Mouse (Mus musculus): ENCODE measurements around the gene Nkx3-2. TPM values are rescaled to one million over a fixed set of nuclear protein-coding genes. Genes with fewer than 3 reads are reported as not detected.

Nkx3-2 gene
- total RNA-seq (2017) = not detected in 2 replicates

DNA sequence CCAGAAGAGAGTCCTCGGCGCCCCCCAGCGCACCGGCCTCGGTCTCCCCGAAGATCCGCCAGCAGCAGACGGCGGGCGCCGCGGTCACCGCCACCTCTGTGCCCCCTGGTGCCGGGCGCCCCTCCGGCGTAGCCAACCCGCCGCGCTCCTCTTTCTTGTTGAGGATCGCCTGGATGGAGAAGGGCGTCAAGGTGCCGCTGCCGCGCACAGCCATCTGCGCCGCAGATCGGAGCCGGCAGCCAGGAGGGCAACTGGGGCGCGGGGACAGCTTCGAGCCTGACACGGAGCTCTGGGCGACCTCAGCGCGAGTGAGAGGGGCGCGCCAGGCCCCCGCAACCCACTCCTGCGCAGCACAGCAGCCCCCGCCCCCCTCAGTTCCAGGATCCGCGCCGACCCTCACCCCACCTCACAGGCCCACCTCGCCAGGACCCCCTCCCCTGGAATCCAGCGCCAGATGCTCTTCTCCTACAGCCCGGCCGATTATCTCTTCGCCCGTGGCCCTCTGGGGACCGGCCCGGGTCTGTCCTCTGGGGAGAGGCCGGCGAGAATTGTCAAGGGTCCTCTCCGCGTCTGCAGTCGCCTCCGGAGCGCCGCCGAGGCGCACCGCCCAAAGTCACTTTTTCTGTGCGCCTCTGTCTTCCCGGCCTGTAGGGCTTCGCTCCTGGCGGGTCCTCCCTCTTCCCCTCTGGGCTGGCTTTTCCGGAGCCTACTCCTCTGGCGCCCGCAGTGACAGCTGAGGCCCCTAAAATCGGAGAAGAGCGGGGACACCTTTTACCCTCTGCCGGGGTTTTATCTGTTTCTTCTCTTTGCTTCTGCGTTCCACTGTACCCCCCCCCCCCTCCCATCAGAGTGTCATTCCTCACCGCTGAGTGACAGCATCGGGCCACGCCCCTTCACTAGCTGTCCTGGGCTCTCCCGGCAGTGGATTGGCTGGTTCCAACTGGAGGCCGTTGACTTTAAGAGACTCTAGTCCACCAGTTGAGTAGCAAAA lies at the start of gene Nkx3-2:
Gene Nkx3-2, minus strand, starts transcription at position 771 of the 991 bp plus-strand sequence.
- no peak for ATAC-seq (replicated peaks; ENCODE audit: low read depth, poor library complexity, severe bottlenecking)

GRCm38 (mm10) chr5:41812516-41812915 lies 48.2 kb upstream of the Nkx3-2 start:
- ATAC-seq (replicated peaks; ENCODE audit: low read depth, poor library complexity, severe bottlenecking) = no peak

- peak; percentile 81 for ATAC-seq (replicated peaks; ENCODE audit: low read depth, poor library complexity, severe bottlenecking)
Measured at GRCm38 (mm10) chr5:41811279-41811678, 47.0 kb upstream of the Nkx3-2 start.

- no peak for ATAC-seq (replicated peaks; ENCODE audit: low read depth, poor library complexity, severe bottlenecking)
Measured at GRCm38 (mm10) chr5:41807383-41807782, 43.1 kb upstream of the Nkx3-2 start.

GRCm38 (mm10) chr5:41806176-41806575 lies 41.9 kb upstream of the Nkx3-2 start:
- peak; percentile 88 for ATAC-seq (replicated peaks; ENCODE audit: low read depth, poor library complexity, severe bottlenecking)

DNA sequence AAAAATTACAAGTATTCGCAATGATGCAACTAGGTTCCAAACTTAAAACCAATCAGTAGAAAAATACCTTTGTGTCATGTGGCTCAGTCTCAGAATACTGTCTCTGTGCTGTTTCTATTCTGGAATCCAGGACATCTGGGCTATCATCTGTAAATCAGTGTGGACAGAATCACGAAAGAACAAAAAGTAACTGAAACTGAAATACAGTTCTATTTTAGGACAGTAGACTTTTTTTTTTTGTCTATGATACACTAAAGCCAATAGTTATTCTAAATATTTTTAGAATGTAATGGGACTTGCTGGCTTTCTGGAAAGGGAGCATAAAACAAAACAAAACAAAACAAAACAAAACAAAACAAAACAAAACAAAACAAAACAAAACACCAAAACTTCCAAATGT lies 40.8 kb upstream of the Nkx3-2 start:
- ATAC-seq (replicated peaks; ENCODE audit: low read depth, poor library complexity, severe bottlenecking) = no peak

GRCm38 (mm10) chr5:41804643-41805042 lies 40.3 kb upstream of the Nkx3-2 start:
- ATAC-seq (replicated peaks; ENCODE audit: low read depth, poor library complexity, severe bottlenecking) = no peak

GRCm38 (mm10) chr5:41801622-41802021 lies 37.3 kb upstream of the Nkx3-2 start:
- no peak for ATAC-seq (replicated peaks; ENCODE audit: low read depth, poor library complexity, severe bottlenecking)

- no peak for ATAC-seq (replicated peaks; ENCODE audit: low read depth, poor library complexity, severe bottlenecking)
Measured at GRCm38 (mm10) chr5:41794434-41794833, 30.1 kb upstream of the Nkx3-2 start.

GRCm38 (mm10) chr5:41790517-41790916 lies 26.2 kb upstream of the Nkx3-2 start:
- no peak for ATAC-seq (replicated peaks; ENCODE audit: low read depth, poor library complexity, severe bottlenecking)

- no peak for ATAC-seq (replicated peaks; ENCODE audit: low read depth, poor library complexity, severe bottlenecking)
Measured at GRCm38 (mm10) chr5:41788877-41789276, 24.6 kb upstream of the Nkx3-2 start.

GRCm38 (mm10) chr5:41781890-41782289 lies 17.6 kb upstream of the Nkx3-2 start:
- ATAC-seq (replicated peaks; ENCODE audit: low read depth, poor library complexity, severe bottlenecking) = no peak

DNA sequence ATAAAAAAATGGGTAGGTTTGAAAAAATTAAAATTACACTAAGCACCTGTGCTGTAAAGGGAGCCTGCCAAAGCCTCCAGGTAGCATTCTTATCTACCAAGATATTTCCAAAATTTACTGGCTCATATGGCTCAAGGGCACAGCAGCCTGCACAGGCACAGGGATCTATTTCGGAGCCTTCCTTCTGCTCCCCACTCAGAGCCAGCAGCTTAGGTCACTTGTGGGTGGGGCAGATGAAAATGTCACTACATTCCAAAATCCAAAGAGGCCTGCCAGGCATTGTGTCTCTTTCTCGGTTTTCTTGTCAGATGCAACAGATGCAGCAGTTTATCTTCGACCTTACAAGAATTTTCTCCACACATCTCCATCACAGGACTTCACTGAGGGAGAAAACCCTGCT lies 15.7 kb upstream of the Nkx3-2 start:
- no peak for ATAC-seq (replicated peaks; ENCODE audit: low read depth, poor library complexity, severe bottlenecking)

DNA sequence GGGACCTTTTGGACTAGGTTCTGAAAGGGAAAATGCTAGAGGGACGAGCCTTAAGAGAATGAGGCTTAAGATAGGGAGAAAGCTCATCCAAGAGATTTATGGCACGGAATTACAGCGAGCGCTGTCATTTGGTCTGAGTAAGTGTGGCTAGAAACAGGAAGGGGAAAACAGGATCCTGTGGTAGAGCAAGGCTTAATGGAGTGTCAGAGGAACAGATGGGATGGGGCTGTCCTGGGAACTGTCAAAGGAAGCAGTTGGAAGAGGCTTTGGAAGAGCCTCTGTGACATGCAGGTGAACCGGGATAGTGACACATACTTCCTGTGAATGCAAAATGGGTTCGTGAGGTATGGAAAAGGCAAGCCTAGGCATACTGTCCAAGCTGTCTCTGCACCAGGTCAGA lies 11.4 kb upstream of the Nkx3-2 start:
- ATAC-seq (replicated peaks; ENCODE audit: low read depth, poor library complexity, severe bottlenecking) = no peak

DNA sequence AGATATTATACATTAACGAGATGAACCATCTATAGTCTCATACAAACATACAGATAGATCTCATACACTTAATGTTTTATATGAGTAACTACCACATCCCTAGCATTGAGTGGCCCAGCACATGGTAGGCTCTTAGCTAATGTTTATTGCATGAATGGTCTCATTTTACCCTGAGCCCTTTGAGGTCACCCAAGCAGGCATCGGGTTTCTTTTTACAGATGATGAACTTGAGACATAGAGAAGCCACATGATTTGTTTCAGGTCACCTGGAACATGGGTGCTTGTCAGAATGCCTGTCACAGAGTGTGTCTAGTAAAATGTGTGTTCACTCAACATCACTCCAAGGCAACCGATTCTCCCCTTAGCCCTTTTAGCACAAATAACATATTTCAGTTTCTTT lies 11.0 kb upstream of the Nkx3-2 start:
- ATAC-seq (replicated peaks; ENCODE audit: low read depth, poor library complexity, severe bottlenecking) = no peak

DNA sequence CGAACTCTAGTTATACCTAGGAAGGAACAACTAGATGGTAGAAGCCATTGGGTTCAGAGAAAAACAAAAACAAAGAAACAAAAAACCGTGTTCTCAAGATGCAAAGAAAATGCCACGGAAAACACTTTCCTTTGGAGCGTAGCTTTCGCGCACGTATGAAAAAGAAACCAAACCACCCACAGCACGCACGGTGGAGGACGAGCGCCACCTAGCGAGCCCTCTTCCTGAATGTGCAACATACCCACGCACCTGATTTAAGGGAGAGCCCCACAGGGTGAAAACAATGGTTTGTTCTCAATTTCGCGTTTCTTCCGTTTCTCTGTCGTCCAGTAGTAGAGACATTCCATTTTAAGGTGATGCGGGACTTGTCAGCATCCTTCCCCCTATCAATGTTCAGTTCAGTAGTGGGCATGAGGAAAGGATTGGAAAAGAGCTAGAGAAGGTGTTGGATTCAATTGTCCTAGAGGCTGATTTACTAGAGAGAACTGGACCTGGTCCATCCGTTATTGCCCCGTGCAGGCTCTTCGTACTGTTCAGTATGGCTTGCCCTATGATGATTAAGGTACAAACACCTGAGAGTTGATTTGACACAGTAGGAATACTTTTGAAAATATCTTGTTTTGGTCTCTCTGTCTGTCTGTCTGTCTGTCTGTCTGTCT lies 4.2 kb upstream of the Nkx3-2 start:
- ATAC-seq (replicated peaks; ENCODE audit: low read depth, poor library complexity, severe bottlenecking) = peak; percentile 93

DNA sequence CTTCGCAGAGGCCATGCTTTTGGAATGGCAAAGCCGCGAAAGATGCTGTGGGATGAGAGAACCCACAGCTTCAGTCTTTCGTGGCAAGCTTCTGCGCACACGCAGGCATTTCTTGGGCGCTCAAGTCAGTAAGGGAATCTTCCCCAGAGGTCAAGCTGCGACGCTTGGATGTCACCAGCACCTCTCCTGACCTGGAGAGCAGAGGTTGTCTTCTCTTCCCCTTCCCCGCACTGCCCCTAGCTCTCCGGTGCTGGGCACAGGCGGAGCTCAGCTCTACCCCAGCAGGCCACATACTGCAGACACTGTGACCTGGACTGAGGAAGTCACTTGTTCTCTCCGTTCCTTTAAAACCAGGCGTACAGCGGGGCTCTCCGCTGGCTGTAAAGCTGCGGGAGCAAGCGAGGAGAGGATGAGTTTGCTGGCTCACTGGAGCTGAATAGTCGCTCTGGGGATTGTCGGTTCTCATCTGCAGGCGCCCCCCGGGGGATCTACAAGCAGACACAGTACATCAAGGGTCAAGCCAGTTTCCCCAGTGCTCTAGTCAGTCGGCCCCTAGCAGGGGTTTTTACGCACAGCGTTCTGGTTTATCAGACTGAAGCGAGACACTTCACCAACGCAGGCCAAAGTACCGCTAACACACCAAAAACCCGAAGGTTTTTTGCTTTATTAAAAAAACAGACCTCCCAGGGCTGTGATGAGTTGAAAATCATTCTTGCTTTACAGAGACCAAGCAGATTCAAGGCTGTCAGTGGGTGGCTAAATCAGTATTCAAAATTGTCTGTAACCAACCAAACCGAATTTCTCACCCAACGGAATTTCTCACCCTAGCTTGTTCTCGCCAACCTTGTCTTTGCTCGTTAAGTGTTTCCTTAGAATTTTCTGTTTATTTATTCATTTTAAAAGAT lies 3.2 kb upstream of the Nkx3-2 start:
- peak; percentile 36 for ATAC-seq (replicated peaks; ENCODE audit: low read depth, poor library complexity, severe bottlenecking)

DNA sequence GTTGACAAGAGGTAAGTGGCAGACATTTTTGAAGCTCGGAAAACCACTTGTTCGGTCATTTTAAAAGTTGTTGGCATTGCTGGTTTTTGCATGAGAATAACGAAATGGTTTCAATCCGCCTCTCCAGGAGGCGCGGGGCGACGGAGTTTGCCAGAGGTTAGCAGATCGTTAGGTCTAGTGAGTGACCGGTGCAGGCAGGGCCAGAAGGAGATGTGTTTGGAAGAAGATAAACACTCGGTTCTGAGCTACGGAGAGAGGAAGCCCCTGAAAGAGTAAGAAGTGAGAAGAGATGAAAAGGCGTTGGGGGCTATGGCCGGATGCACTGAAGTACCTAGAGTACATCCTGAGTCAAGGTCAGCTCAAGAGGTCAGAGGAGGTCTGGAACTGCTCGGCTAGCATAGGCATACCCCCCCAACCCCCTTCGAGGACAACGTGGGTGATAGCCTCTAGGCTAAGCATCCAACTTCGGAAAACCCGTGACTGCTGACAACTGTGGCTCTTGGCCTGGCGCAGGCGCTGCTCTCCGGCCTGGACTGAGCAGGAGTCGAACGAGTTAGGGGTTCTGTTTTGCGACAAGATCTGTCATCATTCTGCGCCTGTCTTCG lies 2.2 kb upstream of the Nkx3-2 start:
- ATAC-seq (replicated peaks; ENCODE audit: low read depth, poor library complexity, severe bottlenecking) = no peak

GRCm38 (mm10) chr5:41765626-41766405 lies 1.5 kb upstream of the Nkx3-2 start:
- no peak for ATAC-seq (replicated peaks; ENCODE audit: low read depth, poor library complexity, severe bottlenecking)

All from common myeloid progenitor, adult 5-6 weeks (primary cell).